Mouse (Mus musculus) embryonic facial prominence, embryonic 12.5 days (tissue): ENCODE measurements around the gene Arhgef2. TPM values are rescaled to one million over a fixed set of nuclear protein-coding genes. Genes with fewer than 3 reads are reported as not detected.

Experiments
- ATAC-seq: fragments of 200-750 bp; cut with Nextera tagmentation; 2 replicates; pipeline ENCODE4 v1.8.0; 2017; ENCODE audit not compliant: insufficient number of reproducible peaks, insufficient read depth, low FRiP score, low TSS enrichment
- H3K27ac ChIP-seq: fragments of 300-500 bp; sonication (generic); 2 replicates; pipeline ENCODE4 v1.5.1; 2016; ENCODE audit warnings: mild to moderate bottlenecking
- H3K27me3 ChIP-seq: fragments of 300-500 bp; sonication (generic); 2 replicates; pipeline ENCODE4 v1.6.1; 2016; ENCODE audit warnings: mild to moderate bottlenecking, moderate library complexity
- H3K36me3 ChIP-seq: fragments of 300-500 bp; sonication (generic); 2 replicates; pipeline ENCODE4 v1.6.1; 2016; ENCODE audit warnings: mild to moderate bottlenecking
- H3K4me1 ChIP-seq: fragments of 300-500 bp; sonication (generic); 2 replicates; pipeline ENCODE4 v1.6.1; 2016
- H3K4me2 ChIP-seq: fragments of 300-500 bp; sonication (generic); replicated peaks from 2 replicates; pipeline ENCODE4 v1.6.1; 2016; ENCODE audit warnings: mild to moderate bottlenecking, moderate library complexity
- H3K4me3 ChIP-seq: fragments of 300-500 bp; sonication (generic); 2 replicates; pipeline ENCODE4 v1.5.1; 2016; ENCODE audit warnings: mild to moderate bottlenecking
- H3K9ac ChIP-seq: fragments of 300-500 bp; sonication (generic); 2 replicates; pipeline ENCODE4 v1.6.1; 2016; ENCODE audit warnings: mild to moderate bottlenecking, moderate library complexity
- H3K9me3 ChIP-seq: fragments of 300-500 bp; sonication (generic); 2 replicates; pipeline ENCODE4 v1.6.1; 2016; ENCODE audit warnings: mild to moderate bottlenecking, moderate library complexity
- WGBS: fragments of 180-500 bp; shearing (Covaris S2); methylation state at CpG from one replicate; pipeline ENCODE4 v1.1.7; 2016; 5-methylcytosine and 5-hydroxymethylcytosine counted together
- polyA plus RNA-seq: library from polyadenylated mRNA; unstranded; fragments of >200 nt; fragmentation: Nextera tagmentation; extraction: Ambion mirVana; gene quantifications from 2 replicates; pipeline ENCODE4 v1.2.1, GENCODE M21; 2016

The Arhgef2 gene
- polyA plus RNA-seq, 1 experiment from 2014 or later, result 117 TPM

DNA sequence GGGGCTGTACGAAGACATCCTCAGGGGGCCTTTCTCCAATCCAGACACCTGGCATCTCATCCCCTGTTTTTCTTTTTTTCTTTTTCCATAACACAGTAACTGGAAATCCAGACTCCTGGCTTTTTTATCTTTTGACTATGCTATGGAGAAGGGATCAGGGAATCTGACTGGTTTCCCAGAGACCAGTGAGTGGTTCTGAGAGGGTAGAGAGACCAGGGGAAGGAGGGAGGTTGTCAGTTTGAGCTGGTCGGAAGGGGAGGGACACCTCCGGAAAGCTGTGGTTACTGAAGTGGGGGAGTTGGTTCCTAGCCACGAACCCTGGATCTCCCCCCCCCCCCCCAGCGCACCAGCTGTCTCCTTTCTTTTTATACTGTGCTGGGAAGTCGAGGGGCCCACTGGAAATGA, 17.2 kb downstream of the Arhgef2 start:
- peak overlapping the region; percentile 95 for H3K9ac ChIP-seq
- H3K27me3 ChIP-seq, result no peaks in the 10 kb centered on the region
- peaks cover 30% of the 10 kb centered on the region for H3K4me1 ChIP-seq
- 0% methylated on average over 6 of the region's 6 CpGs for WGBS
- H3K4me3 ChIP-seq, result peak overlapping the region; percentile 92
- ATAC-seq, result peak; percentile 48; the same call in 1 of the 2 replicates
- H3K4me2 ChIP-seq, result peak overlapping the region; percentile 97
- H3K36me3 ChIP-seq, result peaks cover 15% of the 10 kb centered on the region
- H3K9me3 ChIP-seq, result no peaks in the 10 kb centered on the region
- H3K27ac ChIP-seq, result peak overlapping the region; percentile 98

DNA sequence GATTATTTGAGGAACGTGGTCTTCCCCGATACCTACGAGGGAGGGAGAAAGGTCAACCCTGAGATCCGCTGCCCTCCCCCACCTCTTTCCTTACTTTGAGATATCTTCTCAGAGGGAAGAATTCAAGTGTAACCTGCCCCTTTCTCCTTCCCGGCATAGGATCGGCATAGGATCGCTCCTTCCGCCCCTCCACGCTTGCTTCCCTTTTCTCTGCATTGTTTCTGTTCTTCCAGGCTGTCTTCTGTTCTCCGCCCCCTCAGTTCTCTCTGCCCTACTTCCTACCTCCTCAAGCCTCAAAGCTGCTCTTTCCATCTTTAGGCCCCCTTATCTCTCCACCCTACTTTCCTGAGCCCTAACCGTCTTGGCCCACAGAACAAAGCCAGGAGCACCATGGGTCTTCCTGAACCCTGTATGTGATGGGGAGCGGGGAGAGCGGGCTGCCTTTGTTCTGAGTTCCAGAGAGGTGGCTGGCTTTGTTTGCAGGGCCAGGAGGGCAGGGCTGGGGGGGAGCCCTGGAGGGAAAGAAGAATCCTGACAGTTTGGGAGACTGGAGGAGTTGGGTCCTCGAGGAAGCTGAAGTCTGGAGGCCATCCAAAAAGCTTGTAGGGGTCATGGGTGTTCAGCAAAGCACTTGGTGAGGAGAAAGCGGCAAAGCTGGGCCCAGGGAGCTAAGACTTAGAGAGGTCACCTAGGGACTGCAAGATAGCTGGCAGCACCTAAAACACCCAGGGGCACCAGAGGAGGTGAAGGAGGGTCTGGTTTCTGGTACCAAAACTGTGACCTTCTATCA, 17.8 kb downstream of the Arhgef2 start:
- 3% methylated on average over 15 of the region's 15 CpGs for WGBS
- H3K27me3 ChIP-seq, result no peaks in the 10 kb centered on the region
- peak overlapping the region; percentile 97 for H3K4me2 ChIP-seq
- H3K9ac ChIP-seq, result peak overlapping the region; percentile 95
- ATAC-seq, result no peak
- H3K27ac ChIP-seq, result peak overlapping the region; percentile 98
- H3K4me3 ChIP-seq, result peak overlapping the region; percentile 92
- no peaks in the 10 kb centered on the region for H3K9me3 ChIP-seq
- peaks cover 15% of the 10 kb centered on the region for H3K36me3 ChIP-seq
- H3K4me1 ChIP-seq, result peaks cover 30% of the 10 kb centered on the region

DNA sequence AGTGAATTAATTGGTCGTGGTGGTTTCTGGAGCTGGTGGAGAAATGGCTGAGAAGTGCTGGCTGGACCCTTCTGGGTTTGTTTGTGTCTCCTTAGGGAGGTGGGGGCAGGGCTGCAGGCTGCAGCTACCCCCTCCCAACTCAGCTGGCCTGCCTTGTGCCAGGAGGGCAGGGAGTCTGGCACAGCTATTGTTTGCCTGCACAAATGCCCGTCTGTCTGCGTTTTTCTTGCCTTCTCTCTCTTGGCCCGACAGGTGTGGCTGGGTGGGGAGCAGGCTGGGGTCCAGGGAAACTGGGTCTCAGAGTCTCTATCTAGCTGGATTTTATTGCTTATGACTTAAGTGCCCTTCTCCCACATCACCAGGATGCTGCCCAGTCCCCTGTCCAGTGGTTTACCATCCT, 18.6 kb downstream of the Arhgef2 start:
- WGBS, result 23% methylated on average over 4 of the region's 4 CpGs
- Histone ChIP-seq H3K27ac (peak overlapping the region; percentile 98), H3K4me2 (peak overlapping the region; percentile 97), H3K4me1 (peaks cover 30% of the 10 kb centered on the region), H3K9ac (peak overlapping the region; percentile 95), H3K36me3 (peaks cover 21% of the 10 kb centered on the region), H3K4me3 (peak overlapping the region; percentile 92), H3K9me3 (no peaks in the 10 kb centered on the region), H3K27me3 (no peaks in the 10 kb centered on the region)
- no peak for ATAC-seq

DNA sequence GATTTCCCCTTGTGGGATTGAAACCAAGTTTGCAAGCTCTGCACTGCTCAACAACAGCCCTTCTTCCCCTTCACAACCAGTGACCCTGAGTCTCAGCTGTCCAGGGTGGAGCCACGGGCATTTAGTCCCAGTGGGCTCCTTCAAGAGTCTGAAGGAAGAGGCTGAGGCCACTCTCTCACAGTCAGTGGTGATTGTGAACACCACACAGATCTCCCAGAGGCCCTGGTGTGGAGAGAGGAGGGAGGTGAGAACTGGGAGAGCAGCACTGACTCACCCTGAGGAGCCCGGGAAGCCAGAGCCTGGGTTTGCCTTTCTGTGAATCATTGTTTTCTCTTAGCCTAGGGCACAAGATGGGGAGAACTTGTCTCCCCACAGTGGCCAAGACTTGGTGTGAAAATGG, 19.2 kb downstream of the Arhgef2 start:
- Histone ChIP-seq H3K9me3 (no peaks in the 10 kb centered on the region), H3K4me2 (peak overlapping the region; percentile 97), H3K4me1 (peaks cover 26% of the 10 kb centered on the region), H3K27ac (peak overlapping the region; percentile 98), H3K36me3 (peaks cover 27% of the 10 kb centered on the region), H3K4me3 (0 out of 2 replicates have a peak overlapping the region, but pooled peaks have one; percentile 92), H3K27me3 (no peaks in the 10 kb centered on the region), H3K9ac (peak overlapping the region; percentile 95)
- WGBS, result 57% methylated on average over 2 of the region's 2 CpGs
- ATAC-seq, result no peak

DNA sequence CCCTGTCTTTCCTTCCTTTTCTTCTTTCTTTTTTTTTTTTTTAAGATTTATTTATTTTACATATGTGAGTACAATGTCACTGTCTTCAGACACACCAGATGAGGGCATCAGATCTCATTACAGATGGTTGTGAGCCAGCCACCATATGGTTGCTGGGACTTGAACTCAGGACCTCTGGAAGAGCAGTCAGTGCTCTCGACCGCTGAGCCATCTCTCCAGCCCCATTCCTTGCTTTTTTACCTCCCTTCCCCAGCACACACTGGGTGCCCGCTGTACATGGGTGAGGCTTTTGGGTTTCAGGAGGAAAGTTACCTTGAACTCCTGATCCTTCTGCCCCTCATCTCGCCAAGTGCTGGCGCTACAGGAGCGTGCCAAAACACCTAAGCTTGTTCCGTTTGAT, 19.8 kb downstream of the Arhgef2 start:
- WGBS, result 87% methylated on average over 7 of the region's 7 CpGs
- no peak overlapping the region for H3K9ac ChIP-seq

DNA sequence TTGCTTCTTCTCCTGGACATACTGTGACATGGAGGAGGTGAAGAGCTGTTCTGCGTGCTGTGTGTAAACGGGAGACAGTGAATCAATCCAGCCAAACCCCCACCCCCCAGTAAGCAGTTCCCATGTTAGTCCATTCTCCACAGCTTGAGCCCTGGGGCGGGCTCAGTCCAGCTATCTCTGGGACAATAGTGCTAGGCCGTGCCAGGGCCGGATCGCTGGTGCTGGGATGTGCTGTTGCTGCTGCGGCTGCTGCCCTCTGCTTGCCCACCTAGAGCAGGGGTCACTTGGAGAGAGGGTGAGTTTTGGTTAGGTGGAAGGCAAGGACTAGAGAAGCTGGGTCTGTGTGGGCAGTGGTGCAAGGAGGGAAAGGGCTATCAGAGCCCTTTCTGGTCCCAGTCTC, 20.6 kb downstream of the Arhgef2 start:
- no peak overlapping the region for H3K9ac ChIP-seq
- H3K9me3 ChIP-seq, result no peaks in the 10 kb centered on the region
- H3K4me2 ChIP-seq, result no peak overlapping the region
- no peak for ATAC-seq
- no peak overlapping the region for H3K4me3 ChIP-seq
- H3K36me3 ChIP-seq, result peaks cover 41% of the 10 kb centered on the region
- no peak overlapping the region for H3K27ac ChIP-seq
- no peaks in the 10 kb centered on the region for H3K27me3 ChIP-seq
- 84% methylated on average over 7 of the region's 7 CpGs for WGBS
- peaks cover 19% of the 10 kb centered on the region for H3K4me1 ChIP-seq

More for the DNA sequence above, 19.8 kb downstream of the Arhgef2 start:
- Histone ChIP-seq H3K27me3 (no peaks in the 10 kb centered on the region), H3K36me3 (peaks cover 33% of the 10 kb centered on the region), H3K4me3 (no peak overlapping the region), H3K9me3 (no peaks in the 10 kb centered on the region), H3K27ac (no peak overlapping the region), H3K4me2 (no peak overlapping the region), H3K4me1 (peaks cover 21% of the 10 kb centered on the region)
- no peak for ATAC-seq

DNA sequence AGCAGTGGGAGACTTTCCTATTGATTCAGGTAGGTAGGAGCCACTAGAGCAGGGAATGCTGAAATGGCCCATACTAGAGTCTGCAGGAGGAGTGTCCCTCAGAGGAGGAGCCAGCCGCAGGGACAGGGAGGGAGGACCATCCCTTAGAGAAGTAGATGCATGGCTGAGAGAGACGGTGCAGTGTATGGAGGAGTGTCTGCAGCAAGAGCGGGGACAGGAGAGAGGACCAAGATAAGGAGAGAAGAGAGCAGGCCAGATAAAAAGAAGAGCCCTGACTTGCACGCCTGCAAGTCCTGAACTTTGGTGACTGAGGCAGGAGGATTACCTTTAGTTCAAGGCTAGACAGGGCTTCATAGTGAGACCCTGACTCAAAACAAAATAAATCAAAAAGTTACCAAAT, 21.3 kb downstream of the Arhgef2 start:
- no peak for ATAC-seq
- Histone ChIP-seq H3K4me3 (no peak overlapping the region), H3K4me2 (no peak overlapping the region), H3K27me3 (no peaks in the 10 kb centered on the region), H3K36me3 (peaks cover 49% of the 10 kb centered on the region), H3K9me3 (no peaks in the 10 kb centered on the region), H3K4me1 (peaks cover 19% of the 10 kb centered on the region), H3K9ac (no peak overlapping the region), H3K27ac (no peak overlapping the region)
- 63% methylated on average over 4 of the region's 4 CpGs for WGBS

DNA sequence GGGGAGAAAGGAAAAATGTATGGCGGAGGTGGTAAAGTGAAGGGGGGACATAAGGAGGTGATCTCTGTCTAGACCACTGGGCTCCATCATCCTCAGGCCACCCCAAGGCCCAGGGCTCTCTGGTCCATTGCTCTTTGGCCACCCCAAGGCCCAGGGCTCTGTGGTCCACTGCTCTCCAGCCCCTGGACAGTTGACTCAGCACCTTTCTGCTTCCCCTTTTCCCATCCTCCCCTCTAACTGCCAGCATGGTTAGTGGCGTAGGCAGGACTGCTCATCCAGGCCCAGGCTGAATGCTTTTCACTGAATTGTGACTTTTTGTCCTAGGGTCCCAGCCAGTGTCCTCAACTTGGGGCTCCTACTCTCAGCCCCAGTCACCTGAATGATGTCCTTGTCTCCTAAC, 21.8 kb downstream of the Arhgef2 start:
- Histone ChIP-seq H3K4me2 (no peak overlapping the region), H3K27me3 (no peaks in the 10 kb centered on the region), H3K4me3 (no peak overlapping the region), H3K9me3 (no peaks in the 10 kb centered on the region), H3K36me3 (peaks cover 53% of the 10 kb centered on the region), H3K9ac (no peak overlapping the region), H3K27ac (no peak overlapping the region), H3K4me1 (peaks cover 19% of the 10 kb centered on the region)
- 82% methylated on average over 2 of the region's 2 CpGs for WGBS
- no peak for ATAC-seq

DNA sequence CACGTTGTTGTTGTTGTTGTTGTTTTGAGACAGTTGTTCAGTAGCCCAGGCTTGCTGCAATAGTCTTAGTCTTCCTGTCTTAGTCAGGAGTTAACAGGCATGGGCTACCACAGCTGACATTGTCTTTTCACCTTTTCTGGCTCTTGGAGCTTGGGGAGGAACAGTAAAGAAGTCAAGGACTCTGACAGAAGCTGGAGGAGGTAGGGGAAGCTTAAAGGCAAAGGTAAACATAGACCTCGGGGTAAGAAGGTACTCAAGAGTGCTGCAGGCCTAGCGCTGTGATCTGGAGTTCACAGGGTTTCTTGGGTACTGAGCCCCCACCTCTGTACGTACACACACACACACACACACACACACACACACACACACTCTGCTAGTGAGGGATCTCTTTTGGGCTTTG, 23.0 kb downstream of the Arhgef2 start:
- Histone ChIP-seq H3K36me3 (peaks cover 65% of the 10 kb centered on the region), H3K27ac (peak overlapping the region; percentile 7; the same call in 1 of the 2 replicates), H3K4me1 (peaks cover 15% of the 10 kb centered on the region), H3K4me3 (no peak overlapping the region), H3K4me2 (no peak overlapping the region), H3K9ac (no peak overlapping the region; the same call in 1 of the 2 replicates), H3K27me3 (no peaks in the 10 kb centered on the region), H3K9me3 (no peaks in the 10 kb centered on the region)
- WGBS, result 68% methylated on average over 4 of the region's 4 CpGs
- ATAC-seq, result no peak

DNA sequence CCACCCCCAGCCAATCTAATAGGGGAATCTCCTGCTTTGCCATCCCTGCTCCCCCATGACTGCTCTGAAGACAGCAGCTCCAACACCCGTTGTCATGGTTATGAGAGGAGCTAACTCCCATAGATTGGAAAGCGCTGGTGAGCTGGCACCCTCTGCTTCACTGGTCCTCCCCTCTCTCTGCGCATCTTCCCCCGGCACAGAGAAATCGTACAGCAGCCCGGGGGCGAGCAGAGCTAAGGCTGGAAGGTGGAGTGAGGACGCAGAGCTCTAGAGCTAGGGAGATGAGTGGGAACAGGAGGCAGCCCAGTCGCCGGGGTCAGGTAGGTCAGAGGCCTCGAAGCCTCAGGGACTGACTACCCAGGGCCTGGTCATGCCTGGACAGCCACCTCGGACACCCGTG, 23.5 kb downstream of the Arhgef2 start:
- Histone ChIP-seq H3K36me3 (peaks cover 70% of the 10 kb centered on the region), H3K4me2 (no peak overlapping the region), H3K4me1 (peaks cover 11% of the 10 kb centered on the region), H3K27ac (peak overlapping the region; percentile 7; the same call in 1 of the 2 replicates), H3K4me3 (no peak overlapping the region), H3K27me3 (no peaks in the 10 kb centered on the region), H3K9me3 (no peaks in the 10 kb centered on the region), H3K9ac (no peak overlapping the region; the same call in 1 of the 2 replicates)
- no peak for ATAC-seq
- 63% methylated on average over 13 of the region's 13 CpGs for WGBS

DNA sequence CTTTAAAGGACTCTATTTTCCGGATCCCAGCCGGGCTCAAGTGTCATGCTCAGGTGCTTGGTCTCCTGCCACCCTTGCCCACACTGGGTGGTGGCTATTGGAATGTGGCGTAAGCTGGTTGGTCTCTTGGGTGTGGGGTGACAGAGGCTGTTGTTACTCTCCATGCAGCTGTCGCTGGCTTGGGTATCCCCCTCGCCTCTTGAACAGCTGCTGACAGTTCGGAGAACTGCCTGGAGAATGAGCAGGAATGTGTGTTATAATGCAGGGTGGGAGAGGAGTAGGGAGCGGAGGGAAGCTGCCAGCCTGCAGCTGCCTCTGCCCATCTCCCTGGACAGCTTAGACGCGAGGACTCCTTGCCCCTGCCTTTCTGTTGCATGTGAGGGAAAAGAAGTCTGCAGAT, 24.3 kb downstream of the Arhgef2 start:
- Histone ChIP-seq H3K9me3 (no peaks in the 10 kb centered on the region), H3K4me1 (peaks cover 3% of the 10 kb centered on the region), H3K4me2 (no peak overlapping the region), H3K4me3 (no peak overlapping the region), H3K27ac (peak overlapping the region; percentile 43), H3K27me3 (no peaks in the 10 kb centered on the region), H3K9ac (no peak overlapping the region), H3K36me3 (peaks cover 75% of the 10 kb centered on the region)
- no peak for ATAC-seq
- WGBS, result 79% methylated on average over 9 of the region's 9 CpGs

DNA sequence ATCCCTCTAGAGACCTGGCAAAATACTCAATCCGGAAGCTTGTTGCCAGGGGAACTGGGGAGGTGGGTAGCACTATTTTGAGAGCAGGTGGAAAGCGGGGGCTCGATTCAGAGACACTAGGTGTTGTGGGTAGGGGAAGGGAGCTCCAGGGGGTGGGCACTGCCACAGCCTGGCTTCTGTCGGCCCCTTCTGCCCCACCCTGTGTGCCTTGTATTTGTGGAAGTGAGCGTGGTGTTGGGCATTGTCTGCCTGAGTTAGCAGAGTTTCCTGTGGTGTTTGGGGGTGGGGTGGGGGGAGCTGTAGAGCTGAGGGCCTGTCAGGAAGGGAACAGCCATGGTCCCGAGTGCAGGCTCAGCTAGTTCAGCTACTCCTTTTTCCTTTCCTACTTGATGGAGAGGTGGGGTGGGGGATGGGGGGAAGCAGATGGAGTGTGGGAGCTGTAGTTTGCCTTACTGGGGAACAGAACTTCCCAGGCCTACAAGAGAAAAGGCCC, 25.1 kb downstream of the Arhgef2 start:
- H3K27me3 ChIP-seq, result no peaks in the 10 kb centered on the region
- H3K4me2 ChIP-seq, result no peak overlapping the region
- H3K36me3 ChIP-seq, result peaks cover 77% of the 10 kb centered on the region
- no peak for ATAC-seq
- no peak overlapping the region for H3K4me3 ChIP-seq
- H3K4me1 ChIP-seq, result no peaks in the 10 kb centered on the region
- H3K9me3 ChIP-seq, result no peaks in the 10 kb centered on the region
- peak overlapping the region; percentile 43; the same call in 1 of the 2 replicates for H3K27ac ChIP-seq
- 73% methylated on average over 6 of the region's 6 CpGs for WGBS
- no peak overlapping the region for H3K9ac ChIP-seq
